Mouse (Mus musculus): ENCODE data around the gene Slc41a1.

GRCm38 (mm10) chr1:131879816-131880215, 52.5 kb downstream of the Slc41a1 start:
- TF ChIP-seq EP300 (IDR thresholded peaks at IDR 0.05; ENCODE audit: low read depth) (no peak), CTCF (IDR thresholded peaks at IDR 0.05; ENCODE audit: low read depth) (no peak)

Data from liver, embryonic 14.5 days (tissue).